Mouse (Mus musculus) left cerebral cortex, adult 8-10 months (tissue): ENCODE results near the gene Xlr5c. TPM values are rescaled to one million over a fixed set of nuclear protein-coding genes. Genes with fewer than 3 reads are reported as not detected.
"Not testable (repeated sequence)": the region's sequence is repeated elsewhere in the genome, so short reads cannot be mapped to it uniquely, and the experiment has no call there.

ENCODE experiments used
- DNase-seq, 2 experiments: peaks; one replicate each; pipeline ENCODE4 v3.0.0; 2022; ENCODE audit warnings: low spot score in 2 of 2
- total RNA-seq, 4 experiments: library from RNA; stranded (reverse); gene quantifications; 2 replicates each; pipeline ENCODE4 v1.2.4; 2022

Gene Xlr5c
- not detected for total RNA-seq

DNA sequence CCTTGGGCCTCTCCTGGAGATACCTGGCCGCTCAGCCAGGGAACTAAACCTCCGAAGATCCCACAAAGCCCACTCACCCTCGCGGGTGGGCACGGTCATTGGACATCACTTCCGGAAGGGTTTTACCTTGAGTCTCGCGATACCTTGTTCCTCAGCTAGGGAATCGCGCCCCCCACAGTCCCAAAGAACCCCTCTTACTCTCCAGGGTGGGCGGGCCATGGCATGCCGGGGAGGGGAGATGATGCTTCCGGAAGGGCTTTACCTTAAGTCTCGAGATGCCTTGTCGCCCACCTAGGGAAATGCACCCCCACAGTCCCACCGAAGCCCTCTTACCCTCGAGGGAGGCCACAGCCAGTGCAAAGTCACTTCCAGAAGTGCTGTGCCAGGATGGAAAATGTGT lies at the start of gene Xlr5c, which contains the start of gene Xlr5a:
TSS of gene Xlr5c (minus strand) at position 101 of the 400 bp plus-strand sequence.
TSS of gene Xlr5a (minus strand) at position 101 of the 400 bp plus-strand sequence.
- DNase-seq, result not testable (repeated sequence)

DNA sequence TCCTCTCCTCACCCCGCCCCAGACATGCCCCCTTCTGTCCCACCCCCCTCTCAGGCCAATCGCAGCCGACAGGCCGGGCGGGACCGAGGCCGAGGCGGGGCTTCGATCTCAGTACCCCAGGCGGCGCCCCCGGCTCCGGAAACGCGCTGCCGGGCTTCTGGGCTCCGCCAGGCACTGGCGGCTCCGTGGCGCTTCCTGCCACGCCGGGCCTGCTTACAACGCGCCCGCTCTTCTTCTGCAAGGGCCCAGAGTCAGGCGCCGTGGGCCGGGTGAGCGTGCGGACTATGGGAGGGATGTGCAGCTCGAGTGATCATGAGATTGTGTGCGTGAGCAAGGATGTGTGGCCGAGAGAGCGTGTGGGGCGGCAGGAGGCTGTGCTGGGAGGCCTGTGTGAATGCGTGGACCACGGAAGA lies 49.7 kb upstream of the Xlr5c start, which contains the start of gene Zfp275:
TSS of gene Zfp275 (plus strand) at position 139 of the 413 bp plus-strand sequence.
- peak; percentile 28 to 51 for DNase-seq

DNA sequence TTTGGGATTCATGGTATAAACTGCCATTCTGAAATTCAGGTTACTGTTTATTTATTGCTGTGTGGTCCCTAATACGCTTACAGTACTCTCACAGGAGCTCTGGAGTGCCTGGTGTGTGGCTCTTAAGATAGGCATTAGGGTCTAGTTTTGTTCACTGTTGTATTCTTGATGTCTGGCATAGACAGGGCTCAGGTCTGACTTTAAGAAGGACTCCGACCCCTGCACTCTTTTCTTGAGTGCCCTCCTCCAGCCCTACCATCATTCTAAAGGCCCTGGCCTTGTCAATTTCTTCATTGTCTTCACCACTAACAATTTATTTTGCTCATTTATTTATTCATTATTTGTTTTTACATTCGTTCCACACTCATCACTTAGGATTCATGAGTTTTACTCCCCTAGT lies 49.3 kb upstream of the Xlr5c start:
- no peak for DNase-seq

DNA sequence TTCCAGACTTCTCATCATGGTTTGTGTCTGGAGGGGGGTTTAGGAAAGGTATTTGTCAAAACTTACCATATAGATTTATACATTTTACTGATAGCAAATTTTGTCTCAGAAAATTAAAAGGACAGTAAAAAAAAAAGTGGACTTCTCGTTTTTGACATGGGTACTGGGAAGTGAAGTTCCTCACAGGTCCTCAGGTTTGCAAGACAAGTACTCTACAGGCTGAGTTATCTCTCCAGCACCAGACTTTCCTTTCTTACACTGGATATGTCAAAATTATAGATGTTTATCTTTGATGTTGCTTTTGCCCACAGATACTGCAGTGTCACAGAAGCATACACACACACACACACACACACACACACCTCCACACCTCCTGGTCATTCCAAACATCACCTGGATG lies 48.7 kb upstream of the Xlr5c start:
- no peak for DNase-seq

DNA sequence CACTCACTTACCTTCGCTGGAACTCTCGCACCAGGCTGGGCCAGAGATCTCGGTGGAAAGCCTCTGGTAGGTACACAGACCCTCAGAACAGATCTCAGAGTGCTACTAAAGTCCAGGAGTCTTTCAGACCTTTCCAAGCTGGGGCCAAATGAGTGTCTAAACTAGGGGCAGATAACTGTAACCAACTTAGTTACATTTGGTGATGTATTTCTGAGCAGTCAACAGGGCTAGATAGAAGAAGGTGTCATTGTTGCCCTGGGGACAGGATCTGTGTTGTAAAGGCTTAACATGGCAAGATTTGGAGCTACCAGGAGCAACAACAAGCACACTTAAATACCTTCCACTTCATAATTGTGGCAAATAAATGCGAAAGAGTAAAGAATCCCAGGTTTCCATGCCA lies 44.0 kb upstream of the Xlr5c start, which contains the start of gene Gm45015:
TSS of gene Gm45015 (minus strand) at position 101 of the 400 bp plus-strand sequence.
- DNase-seq, result no peak

DNA sequence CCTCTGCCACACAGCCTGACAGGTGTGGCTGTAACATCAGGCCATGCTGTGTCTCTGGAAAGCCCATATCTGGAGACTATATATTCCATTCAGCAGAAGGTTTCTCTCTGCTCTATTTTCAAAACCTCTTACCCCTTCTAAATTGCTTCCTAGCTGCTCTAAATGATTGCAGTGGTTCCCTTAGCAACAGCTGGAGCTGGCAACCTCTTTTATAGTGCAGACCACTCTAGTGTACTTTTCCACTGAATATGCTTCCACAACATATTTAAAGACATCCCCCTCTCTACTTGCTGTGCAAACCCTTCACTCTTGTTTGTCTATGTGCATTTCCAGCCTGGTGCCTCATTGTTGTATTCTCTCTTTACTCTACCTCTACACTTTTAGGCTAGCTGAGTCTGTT lies 40.8 kb upstream of the Xlr5c start:
- DNase-seq, result no peak

DNA sequence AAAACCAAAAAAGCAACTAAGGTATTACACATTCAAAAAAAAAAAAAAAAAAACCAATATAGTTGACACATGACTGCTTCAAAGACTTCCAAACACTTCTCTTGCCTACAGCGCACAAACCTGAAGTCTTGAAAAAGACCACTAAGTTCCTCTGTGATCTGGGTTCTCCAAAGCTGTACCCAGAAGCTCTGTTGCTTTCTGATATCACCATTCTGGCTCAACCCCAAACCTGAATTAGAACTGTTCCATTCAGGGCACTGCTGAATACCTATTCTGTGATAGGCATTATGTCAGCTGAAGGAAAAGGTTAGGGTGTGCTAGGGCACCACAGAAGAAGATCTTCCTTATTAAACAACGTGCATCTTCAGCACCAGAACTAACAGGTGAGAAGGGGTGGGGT lies 34.4 kb upstream of the Xlr5c start:
- no peak for DNase-seq

- DNase-seq, result no peak
Measured at GRCm38 (mm10) chrX:73321029-73321428, 28.3 kb upstream of the Xlr5c start.

DNA sequence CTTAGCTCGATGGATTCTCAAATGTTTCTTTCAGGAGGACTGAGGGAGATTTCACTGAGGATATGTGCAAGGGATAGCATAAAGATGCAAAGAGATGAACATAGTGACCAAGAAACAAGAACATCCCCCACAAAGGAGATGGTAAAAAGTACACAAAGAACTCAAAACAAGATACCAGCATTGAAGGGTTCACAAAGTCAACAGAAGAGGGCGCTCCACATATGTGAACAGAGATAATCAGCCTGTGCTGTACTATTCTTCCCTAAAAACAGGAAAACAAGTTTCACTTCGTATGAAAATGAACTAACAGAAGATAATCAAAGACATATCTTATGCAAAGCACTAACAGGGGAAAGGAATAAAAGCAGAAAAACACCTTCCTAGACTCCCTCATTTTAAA lies 19.7 kb upstream of the Xlr5c start:
- DNase-seq, result no peak

GRCm38 (mm10) chrX:73295745-73296144 lies 3.0 kb upstream of the Xlr5c start:
- not testable (repeated sequence) for DNase-seq

- not testable (repeated sequence) for DNase-seq
Measured at GRCm38 (mm10) chrX:73265270-73265669, 27.5 kb downstream of the Xlr5c start, which contains the start of gene Xlr3c. TSS of gene Xlr3c (minus strand) at chrX:73265390.

GRCm38 (mm10) chrX:73262428-73262827 lies 30.3 kb downstream of the Xlr5c start:
- not testable (repeated sequence) for DNase-seq

- not testable (repeated sequence) for DNase-seq
Measured at GRCm38 (mm10) chrX:73242821-73243325, 49.9 kb downstream of the Xlr5c start, which contains the start of gene Xlr4c. TSS of gene Xlr4c (minus strand) at chrX:73243130.

Other genes starting within 250 kb of the Xlr5c start
- 10 to 100 TPM; 15.9 to 21.3 (median 17.6) TPM for gene Pnma3, start 228.2 kb downstream of the Xlr5c start, total RNA-seq
- 1 to 10 TPM in 1 of 4 experiments, under 1 TPM in 1, not detected in 2; 0.62 to 3.0 TPM for gene Xlr4a, start 210.5 kb downstream of the Xlr5c start, total RNA-seq
- gene Xlr3a, start 195.9 kb downstream of the Xlr5c start, total RNA-seq, result 1 to 10 TPM in 3 of 4 experiments, under 1 TPM in 1; 0.65 to 6.2 (median 2.9) TPM
- under 1 TPM in 3 of 4 experiments, not detected in 1; 0.42 to 0.91 (median 0.91) TPM for gene Gm14685, start 175.9 kb downstream of the Xlr5c start, total RNA-seq
- not detected for gene Xlr5b, start 144.2 kb downstream of the Xlr5c start, total RNA-seq
- 1 to 10 TPM in 2 of 4 experiments, under 1 TPM in 2; 0.53 to 1.7 (median 0.81) TPM for gene DXBay18, start 143.5 kb downstream of the Xlr5c start, total RNA-seq
- not detected for gene Spin2d, start 116.0 kb downstream of the Xlr5c start, total RNA-seq
- gene Xlr3b, start 100.8 kb downstream of the Xlr5c start, total RNA-seq, result 10 to 100 TPM in 1 of 4 experiments, 1 to 10 TPM in 2, under 1 TPM in 1; 0.65 to 13.8 (median 4.2) TPM
- gene Xlr4b, start 78.6 kb downstream of the Xlr5c start, total RNA-seq, result 1 to 10 TPM in 2 of 4 experiments, not detected in 2; 1.4 to 2.1 TPM
- gene F8a, start 64.7 kb downstream of the Xlr5c start, total RNA-seq, result 10 to 100 TPM; 13.1 to 16.9 (median 14.0) TPM
- gene Xlr4c, start 49.8 kb downstream of the Xlr5c start, total RNA-seq, result under 1 TPM in 1 of 4 experiments, not detected in 3; 0.43 TPM
- not detected for gene Xlr3c, start 27.6 kb downstream of the Xlr5c start, total RNA-seq
- under 1 TPM in 1 of 4 experiments, not detected in 3; 0.33 TPM for gene Xlr5a, start within 50 bp of the Xlr5c start, total RNA-seq
- gene Gm45015, start 43.9 kb upstream of the Xlr5c start, total RNA-seq, result not detected
- 10 to 100 TPM; 18.0 to 20.4 (median 19.0) TPM for gene Zfp275, start 49.6 kb upstream of the Xlr5c start, total RNA-seq
- under 1 TPM in 3 of 4 experiments, not detected in 1; 0.17 to 0.37 (median 0.30) TPM for gene Gm18336, start 105.8 kb upstream of the Xlr5c start, total RNA-seq
- gene Zfp92, start 118.1 kb upstream of the Xlr5c start, total RNA-seq, result 1 to 10 TPM; 1.9 to 2.9 (median 2.0) TPM
- gene Trex2, start 142.4 kb upstream of the Xlr5c start, total RNA-seq, result not detected
- gene Haus7, start 166.1 kb upstream of the Xlr5c start, total RNA-seq, result 10 to 100 TPM in 3 of 4 experiments, 1 to 10 TPM in 1; 7.9 to 13.2 (median 11.8) TPM
- 10 to 100 TPM; 18.7 to 23.5 (median 19.3) TPM for gene Bgn, start 190.6 kb upstream of the Xlr5c start, total RNA-seq
- 10 to 100 TPM; 91.0 to 100.0 (median 95.1) TPM for gene Atp2b3, start 210.1 kb upstream of the Xlr5c start, total RNA-seq